Mouse (Mus musculus) hindbrain, embryonic 15.5 days (tissue): ENCODE data around the gene Slc37a4. TPM values are rescaled to one million over a fixed set of nuclear protein-coding genes. Genes with fewer than 3 reads are reported as not detected.
"Not testable (repeated sequence)": the region's sequence is repeated elsewhere in the genome, so short reads cannot be mapped to it uniquely, and the experiment has no call there.

Experiments used
- ATAC-seq: fragments of 200-750 bp; cut with Nextera tagmentation; 2 replicates; pipeline ENCODE4 v1.8.0; 2017; ENCODE audit warnings: low read depth, moderate number of reproducible peaks, moderate TSS enrichment; ENCODE audit not compliant: low FRiP score
- H3K27ac ChIP-seq: fragments of 300-500 bp; sonication (generic); replicated peaks from 2 replicates; pipeline ENCODE4 v1.5.1; 2015; ENCODE audit warnings: mild to moderate bottlenecking, inconsistent platforms
- H3K27me3 ChIP-seq: fragments of 300-500 bp; sonication (generic); 2 replicates; pipeline ENCODE4 v1.6.1; 2015; ENCODE audit warnings: control low read depth, inconsistent platforms
- H3K36me3 ChIP-seq: fragments of 300-500 bp; sonication (generic); 2 replicates; pipeline ENCODE4 v1.6.1; 2015; ENCODE audit warnings: control low read depth, inconsistent platforms
- H3K4me1 ChIP-seq: fragments of 300-500 bp; sonication (generic); replicated peaks from 2 replicates; pipeline ENCODE4 v1.6.1; 2015; ENCODE audit warnings: control low read depth, inconsistent platforms
- H3K4me2 ChIP-seq: fragments of 300-500 bp; sonication (generic); 2 replicates; pipeline ENCODE4 v1.6.1; 2015; ENCODE audit warnings: moderate library complexity, mild to moderate bottlenecking, inconsistent platforms
- H3K4me3 ChIP-seq: fragments of 300-500 bp; sonication (generic); 2 replicates; pipeline ENCODE4 v1.5.1; 2015; ENCODE audit warnings: mild to moderate bottlenecking, inconsistent platforms
- H3K9ac ChIP-seq: fragments of 300-500 bp; sonication (generic); 2 replicates; pipeline ENCODE4 v1.6.1; 2015; ENCODE audit warnings: inconsistent platforms
- H3K9me3 ChIP-seq: fragments of 300-500 bp; sonication (generic); 2 replicates; pipeline ENCODE4 v1.6.1; 2016; ENCODE audit warnings: control low read depth, inconsistent platforms
- WGBS: fragments of 180-500 bp; shearing (Covaris S2); methylation state at CpG from one replicate; pipeline ENCODE4 v1.1.7; 2015; 5-methylcytosine and 5-hydroxymethylcytosine counted together
- polyA plus RNA-seq: library from polyadenylated mRNA; unstranded; fragments of >200 nt; fragmentation: Nextera tagmentation; extraction: Ambion mirVana; gene quantifications from 2 replicates; pipeline ENCODE4 v1.2.1, GENCODE M21; 2015

Gene Slc37a4
- polyA plus RNA-seq: 50.2 and 56.3 TPM in 2 replicates

DNA sequence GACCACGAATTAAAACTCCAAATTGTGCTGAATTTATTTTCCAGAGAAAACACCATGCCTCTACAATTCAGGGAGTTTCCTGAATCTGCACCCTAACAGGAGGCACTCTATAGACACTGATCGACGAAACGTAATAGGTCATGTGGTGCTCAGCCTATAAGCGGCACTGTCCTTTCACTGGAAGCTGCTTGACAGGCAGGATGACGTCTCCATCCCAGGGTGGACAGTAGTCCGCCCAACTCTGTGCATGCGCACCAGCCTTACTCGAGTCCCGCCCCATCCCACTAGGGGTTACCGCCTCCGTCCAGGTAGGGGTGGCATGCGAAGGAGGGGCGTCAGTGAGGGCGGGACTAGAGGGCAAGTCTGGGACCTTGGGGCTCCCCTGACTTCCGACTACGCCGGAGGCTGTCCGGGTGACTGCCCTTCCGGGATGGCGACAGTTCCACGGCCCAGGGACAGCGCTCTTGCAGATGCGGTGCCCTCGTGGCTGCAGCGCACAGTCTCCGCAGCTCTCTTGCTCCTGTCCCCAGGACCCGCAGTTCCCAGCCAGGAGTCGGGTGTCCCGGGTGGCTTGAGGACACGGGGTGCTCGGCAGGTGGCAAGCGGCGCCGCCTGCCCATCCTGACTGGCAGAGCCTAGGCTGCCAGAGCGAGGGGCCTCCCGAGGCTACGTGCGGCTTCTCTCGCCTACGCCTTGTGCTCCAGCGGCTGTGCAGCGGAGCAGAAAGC, at the start of gene Slc37a4:
TSS of gene Slc37a4 (plus strand) at position 169 of the 728 bp plus-strand sequence.
- Histone ChIP-seq H3K27ac (peak within 1 kb of the TSS; percentile 91), H3K4me3 (peak within 1 kb of the TSS; percentile 70), H3K4me1 (peaks cover 38% of the 10 kb centered on the region), H3K9ac (peak within 1 kb of the TSS; percentile 71), H3K36me3 (peaks cover 19% of the 10 kb centered on the region), H3K27me3 (no peaks in the 10 kb centered on the region), H3K4me2 (peak within 1 kb of the TSS; percentile 64), H3K9me3 (no peaks in the 10 kb centered on the region)
- ATAC-seq: peak; percentile 99
- WGBS: under 1% methylated on average over 43 of the region's 43 CpGs

DNA sequence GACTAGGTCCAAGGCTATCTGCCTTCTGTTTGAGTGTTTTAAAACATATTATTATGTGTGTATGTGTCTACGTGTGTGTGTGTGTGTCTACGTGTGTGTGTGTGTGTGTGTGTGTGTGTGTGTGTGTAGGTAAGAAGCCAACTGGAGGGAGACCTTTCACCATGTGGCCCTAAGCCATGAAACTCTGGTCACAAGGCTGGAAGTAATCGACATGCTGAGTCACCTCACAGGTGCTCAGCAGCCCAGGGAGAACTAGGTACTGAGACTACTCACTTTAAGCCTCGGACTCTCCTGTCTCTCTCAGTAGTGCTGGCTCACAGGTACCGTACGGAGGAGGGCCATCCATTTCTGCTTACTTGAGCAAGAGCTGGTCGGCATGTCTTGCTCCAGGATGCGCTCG, 49.5 kb upstream of the Slc37a4 start:
- 95% methylated on average over 9 of the region's 9 CpGs for WGBS
- H3K9ac ChIP-seq: no peak overlapping the region
- H3K4me2 ChIP-seq: no peak overlapping the region
- no peak overlapping the region for H3K27ac ChIP-seq
- ATAC-seq: no peak
- no peaks in the 10 kb centered on the region for H3K27me3 ChIP-seq
- H3K4me1 ChIP-seq: peaks cover 14% of the 10 kb centered on the region
- H3K9me3 ChIP-seq: no peaks in the 10 kb centered on the region
- H3K36me3 ChIP-seq: peaks cover 48% of the 10 kb centered on the region
- no peak overlapping the region for H3K4me3 ChIP-seq

DNA sequence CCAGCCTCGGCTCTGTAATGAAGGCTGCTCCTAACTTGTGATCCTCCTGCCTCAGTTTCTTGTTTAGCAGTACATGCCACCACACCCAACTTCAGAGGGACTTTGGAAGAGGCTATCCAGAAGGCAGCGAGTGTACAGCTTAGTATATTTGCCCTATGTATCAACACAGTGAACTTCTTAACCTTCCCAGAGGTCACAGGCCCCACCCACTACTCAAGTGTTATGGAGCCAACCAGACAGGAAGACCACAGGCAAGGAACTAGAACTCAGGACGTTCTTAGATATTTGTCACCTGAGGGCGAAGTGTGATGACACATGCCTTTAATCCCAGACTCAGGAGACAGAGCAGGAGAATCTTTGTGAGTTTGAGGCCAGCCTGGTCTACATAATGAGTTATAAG, 49.0 kb upstream of the Slc37a4 start:
- H3K4me3 ChIP-seq: no peak overlapping the region
- peaks cover 53% of the 10 kb centered on the region for H3K36me3 ChIP-seq
- ATAC-seq: no peak
- no peak overlapping the region for H3K4me2 ChIP-seq
- no peaks in the 10 kb centered on the region for H3K27me3 ChIP-seq
- WGBS: 93% methylated on average over 4 of the region's 4 CpGs
- no peak overlapping the region for H3K27ac ChIP-seq
- H3K9me3 ChIP-seq: no peaks in the 10 kb centered on the region
- H3K9ac ChIP-seq: no peak overlapping the region
- peaks cover 11% of the 10 kb centered on the region for H3K4me1 ChIP-seq

DNA sequence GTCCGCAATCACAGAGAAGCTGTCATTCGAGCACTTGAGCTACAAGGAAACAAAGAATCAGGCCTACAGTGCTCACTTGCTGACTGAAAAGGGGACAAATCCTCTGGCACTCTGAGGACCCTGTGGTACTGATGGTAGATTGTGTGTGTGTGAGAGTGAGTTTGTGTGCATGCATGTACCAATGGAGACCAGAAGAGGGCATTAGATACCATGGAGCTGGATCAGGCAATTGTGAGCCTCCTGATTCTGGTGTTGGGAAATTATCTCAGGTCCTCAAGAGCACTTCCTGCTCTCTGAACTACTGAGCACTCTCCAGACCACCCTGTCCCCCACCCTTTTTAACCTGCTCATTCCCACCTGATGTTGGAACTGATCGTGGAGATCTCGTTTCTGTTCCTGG, 48.1 kb upstream of the Slc37a4 start:
- no peak for ATAC-seq
- Histone ChIP-seq H3K4me3 (no peak overlapping the region), H3K4me1 (peaks cover 5% of the 10 kb centered on the region; the same call in 1 of the 2 replicates), H3K9me3 (no peaks in the 10 kb centered on the region), H3K36me3 (peaks cover 62% of the 10 kb centered on the region), H3K9ac (no peak overlapping the region), H3K27ac (no peak overlapping the region), H3K27me3 (no peaks in the 10 kb centered on the region), H3K4me2 (no peak overlapping the region)
- WGBS: 95% methylated on average over 4 of the region's 4 CpGs

DNA sequence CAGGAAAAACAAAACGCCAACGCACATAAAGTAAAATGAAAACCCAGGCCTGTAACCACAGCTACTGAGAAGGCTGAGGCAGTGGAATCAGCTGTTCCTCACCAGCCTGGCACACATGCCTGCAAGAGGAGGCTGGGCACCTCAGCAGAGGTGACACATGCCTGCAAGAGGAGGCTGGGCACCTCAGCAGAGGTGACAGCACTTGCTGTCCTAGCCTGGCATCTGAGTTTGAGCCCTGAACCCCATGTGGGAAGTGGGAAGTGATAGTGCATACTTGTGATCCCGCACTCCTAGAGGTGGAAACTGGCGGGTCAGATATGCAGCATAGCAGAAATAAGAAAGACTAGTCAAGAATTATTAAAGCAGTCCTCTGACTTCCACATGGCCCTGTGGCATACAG, 45.3 kb upstream of the Slc37a4 start:
- WGBS: 94% methylated on average over 4 of the region's 4 CpGs
- no peaks in the 10 kb centered on the region for H3K9me3 ChIP-seq
- H3K4me3 ChIP-seq: no peak overlapping the region
- H3K36me3 ChIP-seq: peaks cover 91% of the 10 kb centered on the region
- no peak overlapping the region for H3K27ac ChIP-seq
- no peaks in the 10 kb centered on the region for H3K27me3 ChIP-seq
- H3K9ac ChIP-seq: no peak overlapping the region
- H3K4me2 ChIP-seq: no peak overlapping the region
- ATAC-seq: no peak
- H3K4me1 ChIP-seq: no peaks in the 10 kb centered on the region

DNA sequence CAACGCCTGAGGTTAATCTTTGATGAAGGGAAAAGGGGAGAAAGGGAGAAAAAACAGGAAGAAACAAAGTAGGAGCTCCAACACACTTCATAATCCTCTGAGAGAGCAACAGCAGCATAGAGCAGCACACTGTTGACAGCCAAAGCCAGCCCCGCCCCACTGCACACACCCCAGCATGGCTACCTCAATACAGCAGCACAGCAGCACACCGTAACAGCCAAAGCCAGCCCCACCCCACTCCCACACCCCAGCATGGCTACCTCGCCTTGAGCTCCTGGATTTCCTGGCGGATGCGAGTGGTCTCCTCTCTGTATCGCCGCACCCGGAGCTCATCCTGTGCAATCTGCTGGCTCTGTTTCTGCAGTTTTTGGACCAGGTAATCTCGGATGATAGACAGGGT, 44.3 kb upstream of the Slc37a4 start:
- no peak for ATAC-seq
- WGBS: 94% methylated on average over 10 of the region's 10 CpGs
- Histone ChIP-seq H3K4me3 (no peak overlapping the region), H3K36me3 (peaks cover 94% of the 10 kb centered on the region), H3K4me1 (no peaks in the 10 kb centered on the region), H3K9ac (no peak overlapping the region), H3K4me2 (no peak overlapping the region), H3K27ac (no peak overlapping the region), H3K9me3 (no peaks in the 10 kb centered on the region), H3K27me3 (no peaks in the 10 kb centered on the region)

DNA sequence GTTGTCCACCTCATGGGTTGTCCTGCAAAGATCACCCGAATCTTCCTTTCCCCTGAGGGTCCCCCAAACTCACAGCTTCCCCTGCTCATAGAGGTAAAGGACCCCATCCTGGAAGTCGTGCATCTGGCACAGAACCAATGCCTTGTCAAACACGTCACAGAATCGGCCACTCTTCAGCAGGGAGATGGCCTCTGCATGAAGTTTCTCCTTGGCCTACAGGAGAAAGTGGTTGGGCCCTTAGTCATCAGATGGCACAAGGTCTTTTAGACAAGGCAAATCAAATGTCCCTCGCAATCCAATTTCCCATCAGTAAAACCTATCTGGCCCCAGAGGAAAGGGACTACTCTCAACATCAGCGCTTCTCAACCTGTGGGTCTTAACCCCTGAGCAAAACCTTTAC, 43.5 kb upstream of the Slc37a4 start:
- 95% methylated on average over 6 of the region's 6 CpGs for WGBS
- Histone ChIP-seq H3K9me3 (no peaks in the 10 kb centered on the region), H3K4me2 (no peak overlapping the region), H3K4me1 (no peaks in the 10 kb centered on the region), H3K36me3 (peaks cover 94% of the 10 kb centered on the region), H3K27ac (no peak overlapping the region), H3K4me3 (no peak overlapping the region), H3K9ac (no peak overlapping the region), H3K27me3 (no peaks in the 10 kb centered on the region)
- no peak for ATAC-seq

DNA sequence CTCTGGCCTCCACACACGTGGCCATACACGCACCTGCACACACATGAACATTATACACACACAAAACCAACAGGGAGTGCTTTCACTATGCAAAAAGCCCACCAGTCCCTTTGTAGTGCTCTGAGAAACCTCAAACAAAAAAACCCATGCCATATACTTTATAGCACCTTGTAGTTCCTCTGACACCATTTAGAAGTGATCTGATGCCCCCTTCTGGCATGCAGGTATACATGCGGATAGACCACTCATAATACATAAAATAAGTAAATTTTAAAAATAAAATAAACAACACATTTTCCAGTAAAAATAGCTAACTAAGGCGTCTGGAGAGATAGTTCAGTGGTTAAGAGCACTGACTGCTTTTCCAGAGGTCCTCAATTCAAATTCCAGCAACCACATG, 39.4 kb upstream of the Slc37a4 start:
- H3K36me3 ChIP-seq: peaks cover 72% of the 10 kb centered on the region
- 86% methylated on average over 4 of the region's 4 CpGs for WGBS
- peaks cover 9% of the 10 kb centered on the region for H3K4me1 ChIP-seq

DNA sequence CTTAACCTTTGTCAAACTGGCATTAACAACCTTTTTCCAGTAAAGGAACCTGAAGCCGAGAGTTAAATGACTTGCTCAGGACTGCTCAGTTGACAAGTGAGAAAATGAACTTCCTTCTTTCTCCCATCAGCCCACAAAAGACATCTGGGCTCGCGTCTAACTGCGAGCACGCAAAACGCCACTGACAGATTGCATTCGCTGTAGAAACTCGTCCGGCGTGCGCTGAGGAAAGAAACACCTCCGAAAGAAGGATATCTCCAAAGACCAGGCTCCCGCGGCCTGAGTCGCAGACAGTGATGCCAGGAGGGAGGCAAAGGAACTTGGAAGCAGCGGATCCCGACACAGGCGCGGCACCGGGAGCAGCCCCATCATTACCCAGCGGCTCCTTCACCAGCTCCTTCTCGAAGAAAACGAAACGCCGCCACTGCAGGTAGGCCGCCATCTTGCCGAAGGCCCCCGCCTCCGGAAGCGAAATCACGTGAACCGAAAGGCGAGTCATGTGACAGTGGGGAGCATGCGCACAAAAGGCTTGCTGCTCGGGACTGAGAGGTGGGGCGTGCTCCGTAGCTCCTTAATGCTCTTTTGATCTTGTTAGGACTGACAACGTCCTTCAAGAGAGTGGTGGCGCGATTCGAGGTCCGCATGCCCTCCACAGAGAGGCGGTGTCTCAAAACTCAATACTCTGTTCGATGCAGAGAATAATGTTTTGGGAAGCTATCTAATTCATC, 35.3 kb upstream of the Slc37a4 start, which contains the start of gene Vps11:
TSS of gene Vps11 (minus strand) at position 481 of the 728 bp plus-strand sequence.
- Histone ChIP-seq H3K27me3 (no peaks in the 10 kb centered on the region), H3K9ac (peak within 1 kb of the TSS; percentile 95), H3K4me1 (peaks cover 9% of the 10 kb centered on the region), H3K4me2 (peak within 1 kb of the TSS; percentile 75), H3K36me3 (peaks cover 30% of the 10 kb centered on the region), H3K27ac (peak within 1 kb of the TSS; percentile 86), H3K9me3 (no peaks in the 10 kb centered on the region), H3K4me3 (peak within 1 kb of the TSS; percentile 99)
- ATAC-seq: peak; percentile 95
- WGBS: under 1% methylated on average over 44 of the region's 44 CpGs

More for the DNA sequence above, 39.4 kb upstream of the Slc37a4 start:
- no peaks in the 10 kb centered on the region for H3K9me3 ChIP-seq
- H3K4me2 ChIP-seq: no peak overlapping the region
- no peaks in the 10 kb centered on the region for H3K27me3 ChIP-seq
- no peak overlapping the region for H3K4me3 ChIP-seq
- no peak for ATAC-seq
- no peak overlapping the region for H3K9ac ChIP-seq
- no peak overlapping the region for H3K27ac ChIP-seq

DNA sequence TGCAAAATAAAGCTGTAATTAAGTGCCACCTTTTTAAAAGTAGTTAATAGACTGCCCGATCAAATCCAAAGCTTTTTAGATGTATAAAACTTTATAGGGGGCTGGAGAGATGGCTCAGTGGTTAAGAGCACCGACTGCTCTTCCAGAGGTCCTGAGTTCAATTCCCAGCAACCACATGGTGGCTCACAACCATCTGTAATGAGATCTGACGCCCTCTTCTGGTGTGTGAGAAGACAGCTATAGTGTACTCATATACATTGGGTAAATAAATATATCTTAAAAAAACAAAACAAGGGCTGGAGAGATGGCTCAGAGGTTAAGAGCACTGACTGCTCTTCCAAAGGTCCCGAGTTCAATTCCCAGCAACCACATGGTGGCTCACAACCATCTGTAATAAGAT, 34.7 kb upstream of the Slc37a4 start:
- not testable (repeated sequence) for H3K4me1 ChIP-seq, H3K9me3 ChIP-seq, H3K27me3 ChIP-seq
- Histone ChIP-seq H3K4me2 (peak overlapping the region; percentile 75), H3K9ac (peak overlapping the region; percentile 95), H3K27ac (peak overlapping the region; percentile 86), H3K36me3 (peaks cover 26% of the 10 kb centered on the region), H3K4me3 (peak overlapping the region; percentile 99)
- 43% methylated on average over 4 of the region's 4 CpGs for WGBS
- ATAC-seq: peak; percentile 31; the same call in 1 of the 2 replicates

DNA sequence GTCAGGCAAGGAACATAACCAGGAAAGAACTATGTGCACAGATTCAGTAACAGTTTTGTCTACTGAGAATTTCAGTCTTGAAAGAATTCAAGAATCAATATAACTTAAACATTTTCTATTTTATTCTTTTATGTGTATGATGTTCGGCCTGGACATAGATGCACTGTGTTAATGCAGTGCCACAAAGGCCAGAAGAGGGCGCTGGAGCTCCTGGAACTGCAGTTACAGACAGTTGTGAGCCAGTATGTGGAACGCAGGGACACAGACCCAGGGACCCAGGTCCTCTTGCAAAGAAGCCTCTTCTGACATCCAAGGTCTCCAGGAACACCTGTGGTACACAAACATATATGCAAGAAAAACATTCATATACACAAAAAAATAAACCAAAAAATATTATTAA, 32.2 kb upstream of the Slc37a4 start:
- Histone ChIP-seq H3K9me3 (no peaks in the 10 kb centered on the region), H3K4me3 (no peak overlapping the region), H3K4me1 (peaks cover 9% of the 10 kb centered on the region), H3K4me2 (no peak overlapping the region), H3K27ac (no peak overlapping the region), H3K9ac (no peak overlapping the region), H3K36me3 (peaks cover 5% of the 10 kb centered on the region), H3K27me3 (no peaks in the 10 kb centered on the region)
- ATAC-seq: no peak
- WGBS: 66% methylated on average over 3 of the region's 3 CpGs

DNA sequence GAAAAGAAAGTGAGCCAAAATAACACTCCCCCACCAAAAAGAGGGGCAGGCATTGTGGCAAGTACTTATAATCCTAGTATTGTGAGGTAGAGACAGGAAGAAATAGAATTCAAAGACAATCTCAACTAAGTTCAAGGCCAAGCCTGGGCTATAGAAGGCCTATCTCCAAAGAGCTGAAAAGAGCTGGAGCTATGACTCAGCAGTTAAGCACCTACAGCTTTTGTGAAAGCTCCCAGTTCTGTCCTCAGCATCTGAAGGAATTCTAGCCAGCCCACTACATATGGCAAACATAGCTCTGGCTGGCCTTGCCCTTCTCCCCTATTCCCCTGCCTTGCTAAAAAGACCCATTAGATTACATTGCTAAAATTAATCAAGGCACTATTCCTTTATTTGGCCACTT, 23.3 kb upstream of the Slc37a4 start:
- no peaks in the 10 kb centered on the region for H3K36me3 ChIP-seq
- ATAC-seq: no peak
- H3K9me3 ChIP-seq: no peaks in the 10 kb centered on the region
- H3K27ac ChIP-seq: no peak overlapping the region
- H3K4me3 ChIP-seq: no peak overlapping the region
- peaks cover 7% of the 10 kb centered on the region for H3K4me1 ChIP-seq
- H3K9ac ChIP-seq: no peak overlapping the region
- H3K4me2 ChIP-seq: no peak overlapping the region
- no peaks in the 10 kb centered on the region for H3K27me3 ChIP-seq
